Mouse (Mus musculus): ENCODE results near the gene Polr2c. TPM values are rescaled to one million over a fixed set of nuclear protein-coding genes. Genes with fewer than 3 reads are reported as not detected.
"Not testable (repeated sequence)": the region's sequence is repeated elsewhere in the genome, so short reads cannot be mapped to it uniquely, and the experiment has no call there.

Gene Polr2c
- total RNA-seq, 2 experiments from 2014 or later, result 56.7 to 64.3 TPM

DNA sequence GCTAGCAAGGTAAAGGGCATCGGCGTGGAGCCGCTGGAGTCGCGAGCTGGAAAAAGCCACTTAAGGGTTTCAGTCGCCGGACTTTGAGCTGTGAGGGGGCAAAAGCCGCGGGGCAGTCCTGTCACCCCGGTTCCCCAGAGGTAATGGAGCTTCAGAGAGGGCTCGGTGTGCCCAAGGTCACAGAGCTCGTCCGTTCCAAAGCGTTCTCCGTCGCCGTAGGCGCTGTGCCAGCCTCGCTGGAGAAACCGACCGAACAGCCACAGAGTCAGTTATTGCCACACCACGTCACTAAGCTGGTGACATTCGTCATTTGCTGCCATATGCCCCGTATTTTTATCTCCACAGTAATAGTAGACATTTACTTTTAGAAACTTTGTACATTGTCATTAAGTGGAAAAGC is 18.6 kb upstream of the Polr2c start:
- DNase-seq, result peak; percentile 91

GRCm38 (mm10) chr8:94841183-94841582 is 16.1 kb upstream of the Polr2c start:
- no peak for DNase-seq

- no peak for DNase-seq
Measured at GRCm38 (mm10) chr8:94850049-94850448, 7.2 kb upstream of the Polr2c start.

DNA sequence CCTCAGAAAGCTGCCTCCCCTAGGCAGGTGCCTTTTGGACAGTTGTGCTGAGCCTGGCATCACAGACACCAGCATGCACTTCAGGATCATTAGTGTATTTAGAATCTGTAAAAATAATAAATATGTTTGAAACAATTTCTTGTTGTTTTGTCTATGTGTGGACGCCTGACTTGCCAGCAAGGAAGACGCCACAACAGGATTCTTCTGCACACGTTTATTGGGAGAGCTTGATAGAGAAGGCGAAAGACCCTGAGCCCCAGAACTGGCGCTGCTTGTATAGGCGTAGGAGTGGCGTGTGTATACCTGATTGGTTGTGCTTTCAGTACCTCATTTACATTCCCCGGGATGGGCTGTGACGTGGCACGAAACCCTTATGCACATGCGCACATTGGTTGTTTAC is 2.5 kb upstream of the Polr2c start:
- not testable (repeated sequence) for DNase-seq

GRCm38 (mm10) chr8:94857011-94857345 is 272 bp upstream of the Polr2c start:
- DNase-seq, result no peak

DNA sequence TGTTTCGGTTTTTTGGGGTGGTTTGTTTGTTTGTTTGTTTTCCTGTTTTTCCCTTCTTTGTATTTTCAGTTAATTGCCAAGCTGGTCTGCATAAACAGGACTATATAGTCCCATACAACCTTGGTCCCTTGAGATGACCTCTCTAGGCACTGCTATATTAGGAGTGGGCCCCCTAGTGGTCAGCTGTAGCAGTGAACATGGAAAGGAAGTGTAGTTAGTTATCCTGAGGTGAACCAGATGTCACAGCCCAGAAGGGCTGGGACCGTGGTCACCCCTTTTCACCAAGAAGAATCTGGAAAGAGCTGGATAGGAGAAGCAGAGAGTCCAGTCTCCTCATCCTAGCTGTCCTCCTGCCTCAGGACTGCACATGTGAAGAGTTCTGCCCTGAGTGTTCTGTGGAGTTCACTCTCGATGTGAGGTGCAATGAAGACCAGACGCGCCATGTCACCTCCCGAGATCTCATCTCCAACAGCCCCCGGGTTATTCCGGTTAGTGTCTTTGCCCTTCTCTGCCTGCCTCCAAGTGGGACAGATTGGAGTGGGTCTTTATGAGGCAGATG is 4.2 kb downstream of the Polr2c start:
- DNase-seq, result peak; percentile 81

GRCm38 (mm10) chr8:94862487-94863220 is 5.4 kb downstream of the Polr2c start:
- no peak for DNase-seq

GRCm38 (mm10) chr8:94863897-94864673 is 6.8 kb downstream of the Polr2c start:
- DNase-seq, result no peak

DNA sequence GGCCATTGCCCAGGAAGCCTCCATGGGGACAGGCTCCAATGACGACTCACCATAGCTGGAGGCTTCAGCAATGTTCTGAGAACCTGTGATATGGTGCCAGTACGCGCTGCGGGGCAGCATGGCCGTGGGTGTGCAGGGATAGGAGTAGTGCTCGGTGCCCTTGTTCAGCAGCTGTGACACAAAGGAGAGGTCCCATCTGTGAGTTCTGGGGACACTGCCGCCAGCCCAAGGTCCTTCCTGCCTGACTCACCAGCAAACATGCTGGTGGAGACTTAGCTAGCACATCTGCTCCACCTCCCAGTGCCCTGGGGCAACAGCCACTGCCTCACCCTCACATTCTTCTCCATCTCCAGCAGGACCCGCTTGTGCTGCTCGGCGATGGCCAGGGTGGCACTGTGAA is 8.0 kb downstream of the Polr2c start:
- DNase-seq, result peak; percentile 70

- no peak for DNase-seq
Measured at GRCm38 (mm10) chr8:94866921-94867320, 9.7 kb downstream of the Polr2c start.

- no peak for DNase-seq
Measured at GRCm38 (mm10) chr8:94869146-94869545, 11.9 kb downstream of the Polr2c start.

DNA sequence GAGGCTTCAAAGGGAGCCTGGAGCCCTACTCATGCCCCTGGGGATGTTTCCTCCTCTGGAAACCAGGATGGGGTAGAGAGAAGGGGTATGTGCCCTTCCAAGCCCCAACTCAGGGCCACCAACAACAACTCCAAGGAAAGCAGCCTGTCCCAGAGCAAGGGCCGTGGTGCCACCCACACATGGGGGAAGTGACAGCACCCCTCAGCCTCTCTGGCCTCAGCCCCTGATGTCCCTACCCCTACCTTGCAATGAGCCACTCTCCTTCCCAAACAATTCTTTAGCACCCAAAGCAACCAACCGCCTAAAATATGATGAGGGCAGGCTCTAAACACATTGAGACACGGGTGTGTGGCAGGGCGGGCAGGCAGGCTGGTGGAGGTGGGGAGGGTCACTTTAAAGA is 12.8 kb downstream of the Polr2c start:
- DNase-seq, result no peak

DNA sequence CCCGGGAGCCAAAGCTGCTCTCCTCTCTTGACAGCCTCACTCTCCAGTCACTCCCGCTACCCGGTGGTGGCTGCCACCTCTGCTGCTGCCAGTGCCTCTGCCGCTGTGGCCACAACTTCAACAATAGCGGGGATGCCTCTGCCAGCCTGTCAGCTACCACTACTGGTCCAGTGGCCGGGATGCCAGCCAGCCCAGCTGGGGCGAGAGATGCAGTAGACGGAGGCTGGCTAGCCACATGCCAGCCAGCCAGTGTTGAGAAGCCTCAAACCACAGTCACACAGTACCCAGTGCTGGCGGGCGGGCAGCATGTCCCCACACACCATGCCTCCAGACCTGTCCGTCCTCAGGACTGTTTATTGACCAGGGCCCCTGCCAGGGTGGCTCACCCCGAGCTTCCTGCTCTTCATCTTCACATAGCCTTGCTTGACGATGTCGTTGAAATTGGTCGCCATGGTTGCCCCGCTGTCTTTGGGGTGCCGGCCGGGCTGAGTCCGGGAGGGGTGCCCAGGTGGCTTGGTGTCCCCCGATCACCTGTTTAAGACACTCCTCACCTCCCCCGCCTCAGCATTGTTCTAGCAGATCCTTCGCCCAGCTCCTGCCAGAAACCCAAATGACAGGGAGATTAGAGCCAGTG is 13.3 kb downstream of the Polr2c start:
- DNase-seq, result no peak

DNA sequence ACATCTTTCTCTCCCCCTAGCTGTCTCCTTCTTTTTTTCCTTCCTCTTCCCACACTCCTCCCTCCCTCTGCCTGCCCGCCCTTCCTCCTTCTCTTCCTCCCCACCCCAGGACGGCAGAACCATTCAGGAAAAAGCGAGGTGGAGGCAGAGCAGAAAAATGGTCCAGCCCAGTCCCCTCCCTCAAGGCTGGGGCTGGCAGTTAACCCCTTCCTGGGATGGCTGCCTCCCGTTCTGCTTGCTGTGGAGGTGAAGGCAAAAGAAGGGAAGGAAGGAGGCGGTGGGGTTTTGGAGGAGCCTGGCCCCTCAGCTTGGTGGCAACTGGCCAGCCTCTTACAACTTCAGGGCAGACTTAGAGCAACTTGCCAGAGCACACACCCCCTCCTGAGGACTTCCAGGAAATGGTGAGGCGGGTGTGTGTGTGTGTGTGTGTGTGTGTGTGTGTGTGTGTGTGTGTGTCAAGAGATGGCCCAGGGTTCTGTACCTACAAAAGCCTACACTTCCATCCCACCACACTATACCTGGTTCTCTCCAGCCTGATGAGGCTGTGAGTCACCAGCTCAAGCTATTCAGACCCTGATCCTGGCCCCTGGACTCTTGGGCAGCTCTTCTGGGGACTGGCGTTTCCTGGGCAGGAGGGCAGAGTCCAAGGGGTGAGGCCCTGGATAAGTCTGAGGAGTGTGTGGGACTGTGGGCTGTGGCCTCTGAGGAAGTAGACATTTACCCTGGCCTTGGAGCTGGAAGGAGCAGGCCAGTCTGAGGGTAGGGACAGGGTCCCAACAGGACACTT is 14.1 kb downstream of the Polr2c start:
- peak; percentile 71 for DNase-seq

DNA sequence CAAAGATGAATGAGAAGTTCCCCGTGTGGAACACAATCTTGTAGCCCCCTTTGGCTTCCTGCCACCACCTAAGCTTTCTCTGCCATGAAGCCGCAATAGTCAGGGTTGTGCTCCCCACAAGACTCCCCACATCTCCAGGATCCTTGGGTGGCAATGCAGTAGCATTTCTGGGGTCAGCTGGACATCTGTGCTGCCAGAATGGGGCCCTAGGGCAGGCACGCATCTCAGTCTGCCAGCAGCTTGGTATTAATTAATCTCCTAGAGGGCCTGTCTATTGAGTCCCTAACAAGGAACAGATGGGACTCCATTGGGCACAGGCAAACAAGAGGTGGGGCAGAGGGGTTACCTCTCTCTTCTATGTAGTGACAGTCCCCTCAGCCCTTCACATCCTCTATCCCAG is 14.9 kb downstream of the Polr2c start:
- no peak for DNase-seq

DNA sequence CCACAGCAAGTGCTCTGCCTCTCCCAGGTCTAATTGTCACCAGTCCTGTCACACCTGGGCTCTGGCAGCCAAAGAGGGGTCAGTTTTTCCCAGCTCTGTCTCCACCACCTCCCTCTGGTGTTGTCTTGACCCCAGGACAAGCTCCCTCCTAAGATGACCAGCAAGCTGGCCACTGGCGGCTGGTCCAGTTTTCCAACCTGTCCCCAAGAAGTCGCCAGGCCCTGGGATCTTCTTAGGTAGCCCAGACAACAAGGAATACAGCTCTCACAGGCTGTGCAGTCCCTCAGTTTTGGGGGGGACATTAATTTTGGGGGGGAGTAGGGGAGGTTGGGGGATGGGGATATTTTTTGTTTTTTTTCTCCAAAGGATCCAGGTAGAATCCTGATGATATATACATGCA is 15.3 kb downstream of the Polr2c start:
- DNase-seq, result no peak

- DNase-seq, result peak; percentile 82
Measured at GRCm38 (mm10) chr8:94874358-94874757, 17.1 kb downstream of the Polr2c start.

GRCm38 (mm10) chr8:94875096-94875870 is 18.0 kb downstream of the Polr2c start:
- DNase-seq, result no peak

- DNase-seq, result no peak
Measured at GRCm38 (mm10) chr8:94875871-94876150, 18.6 kb downstream of the Polr2c start.

DNA sequence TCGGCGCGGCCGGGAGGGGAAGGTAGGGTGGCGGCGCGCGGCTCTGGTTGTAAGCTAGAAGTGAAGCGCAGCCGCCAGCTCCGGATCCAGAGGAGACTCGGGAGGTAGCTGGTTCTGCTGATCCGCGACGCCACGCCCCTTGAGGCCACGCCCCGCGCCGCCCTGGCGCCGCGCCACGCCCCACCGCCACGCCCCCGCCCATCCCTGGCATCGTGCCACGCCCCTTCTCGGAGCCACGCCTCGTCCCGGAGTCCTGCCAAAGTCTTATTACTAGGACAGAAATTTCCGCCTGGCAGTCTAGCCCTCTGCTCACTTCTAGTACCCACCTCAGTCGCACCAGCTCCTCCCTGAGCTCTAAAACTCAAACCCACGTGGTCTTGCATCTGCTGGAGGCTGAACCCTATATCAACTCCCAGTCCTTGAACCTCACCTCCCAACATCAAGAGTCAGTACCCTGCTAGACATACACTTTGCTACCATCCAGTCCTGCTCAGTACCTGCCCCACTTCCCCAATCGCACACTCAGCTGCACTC is 19.0 kb downstream of the Polr2c start, which contains the start of gene Dok4:
Gene Dok4, minus strand, starts transcription at position 134 of the 534 bp plus-strand sequence.
- DNase-seq, result peak; percentile 99

DNA sequence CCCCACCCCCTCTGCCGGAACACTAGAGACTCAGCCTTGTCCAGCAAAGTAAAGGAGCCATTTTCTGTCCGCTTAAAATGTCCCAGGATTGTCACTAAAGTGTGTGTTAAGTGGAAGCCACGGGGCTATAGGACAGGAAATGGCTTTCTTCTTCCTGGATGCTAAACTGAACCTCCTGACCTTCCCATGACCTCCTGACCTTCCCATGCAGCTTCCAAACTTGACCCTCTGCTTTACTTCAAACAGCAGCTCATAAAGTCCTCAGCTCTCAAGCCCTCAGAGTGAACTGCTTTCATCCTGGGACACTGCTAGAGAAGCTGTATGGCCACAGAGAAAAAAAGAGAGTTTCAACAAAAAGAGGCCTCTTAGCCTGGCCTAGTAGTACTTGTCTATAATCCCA is 19.6 kb downstream of the Polr2c start:
- DNase-seq, result no peak

Data from adrenal gland, postnatal 10 days (tissue).